In genomic region chr1:181016045-181016444, GRCm38 (mm10) we compare ENCODE assay signal across 8 mouse cellular contexts. TPM values are rescaled to one million over a fixed set of nuclear protein-coding genes. Genes with fewer than 3 reads are reported as not detected.
DNase-seq lines count a peak whose midpoint lies in the region; ATAC-seq and TF ChIP-seq lines count a peak whose summit lies in the region.

No protein-coding gene starts in this region.

- DNase-seq in kidney, adult 18-20 months = no peak
- no peak for DNase-seq in embryonic facial prominence, embryonic 10.5 days (ENCODE audit: low spot score)
- DNase-seq in embryo, embryonic 10.5 days (ENCODE audit: low spot score) = no peak
- no peak for DNase-seq in left cerebral cortex, adult 9 months (ENCODE audit: low spot score in 2 of 2)
- no peak for DNase-seq in spleen, adult 18-20 months

- no peak for TF ChIP-seq CTCF in intestine, postnatal 0 days (IDR thresholded peaks at IDR 0.05; ENCODE audit: low read depth)

- H3K4me3 ChIP-seq in kidney, embryonic 14.5 days (ENCODE audit: low read length) = no peak overlapping the region
- peak overlapping the region; percentile 70; the same call in 1 of the 2 replicates for H3K4me3 ChIP-seq in embryonic facial prominence, embryonic 10.5 days
- no peak overlapping the region for H3K4me3 ChIP-seq in intestine, postnatal 0 days (ENCODE audit: low read depth, low read length)
- peak overlapping the region; percentile 55; the same call in 1 of the 2 replicates for H3K4me3 ChIP-seq in midbrain, embryonic 16.5 days (ENCODE audit: low read depth, low read length)

- H3K27me3 ChIP-seq in kidney, embryonic 14.5 days (ENCODE audit: control insufficient read depth, insufficient read depth, low read length) = no peaks in the 10 kb centered on the region; the same call in 1 of the 2 replicates
- peaks cover 34% of the 10 kb centered on the region for H3K27me3 ChIP-seq in embryonic facial prominence, embryonic 10.5 days (replicated peaks; ENCODE audit: low read depth, poor library complexity, severe bottlenecking)
- H3K27me3 ChIP-seq in intestine, postnatal 0 days (replicated peaks; ENCODE audit: control insufficient read depth, insufficient read depth, low read length) = no peaks in the 10 kb centered on the region
- no peaks in the 10 kb centered on the region for H3K27me3 ChIP-seq in midbrain, embryonic 16.5 days (ENCODE audit: control insufficient read depth, insufficient read depth, low read depth, low read length)

- WGBS in kidney, embryonic 14.5 days = 79% methylated on average over 4 of the region's 4 CpGs
- 66% methylated on average over 4 of the region's 4 CpGs for WGBS in embryonic facial prominence, embryonic 10.5 days
- 74% methylated on average over 4 of the region's 4 CpGs for WGBS in intestine, postnatal 0 days
- WGBS in midbrain, embryonic 16.5 days = 80% methylated on average over 4 of the region's 4 CpGs

- no peak overlapping the region for H3K27ac ChIP-seq in kidney, embryonic 14.5 days (ENCODE audit: low read depth, low read length)
- H3K27ac ChIP-seq in embryonic facial prominence, embryonic 10.5 days (replicated peaks) = no peak overlapping the region
- peak overlapping the region; percentile 37; the same call in 1 of the 2 replicates for H3K27ac ChIP-seq in intestine, postnatal 0 days (ENCODE audit: low read depth, low read length)
- H3K27ac ChIP-seq in midbrain, embryonic 16.5 days (ENCODE audit: low read length) = peak overlapping the region; percentile 25; the same call in 1 of the 2 replicates

- H3K4me2 ChIP-seq in kidney, embryonic 14.5 days (replicated peaks; ENCODE audit: low read depth, low read length) = peak overlapping the region; percentile 99; the same call in 1 of the 2 replicates
- H3K4me2 ChIP-seq in intestine, postnatal 0 days (replicated peaks; ENCODE audit: low read depth) = no peak overlapping the region
- H3K4me2 ChIP-seq in midbrain, embryonic 16.5 days (ENCODE audit: low read length) = peak overlapping the region; percentile 98

- H3K9ac ChIP-seq in kidney, embryonic 14.5 days (ENCODE audit: low read depth, low read length) = peak overlapping the region; percentile 50; the same call in 1 of the 2 replicates
- no peak overlapping the region for H3K9ac ChIP-seq in intestine, postnatal 0 days (ENCODE audit: low read depth, low read length)
- H3K9ac ChIP-seq in midbrain, embryonic 16.5 days (ENCODE audit: low read depth, low read length) = no peak overlapping the region; the same call in 1 of the 2 replicates

- no peaks in the 10 kb centered on the region for H3K36me3 ChIP-seq in kidney, embryonic 14.5 days (ENCODE audit: control insufficient read depth, insufficient read depth, low read length)
- H3K36me3 ChIP-seq in embryonic facial prominence, embryonic 10.5 days (replicated peaks) = no peaks in the 10 kb centered on the region
- H3K36me3 ChIP-seq in intestine, postnatal 0 days (ENCODE audit: control insufficient read depth, insufficient read depth) = no peaks in the 10 kb centered on the region
- no peaks in the 10 kb centered on the region for H3K36me3 ChIP-seq in midbrain, embryonic 16.5 days (ENCODE audit: control insufficient read depth, insufficient read depth, low read length)

- no peak for ATAC-seq in kidney, embryonic 14.5 days (ENCODE audit: low FRiP score, low TSS enrichment)
- no peak for ATAC-seq in intestine, postnatal 0 days
- ATAC-seq in midbrain, embryonic 16.5 days = no peak

- H3K9me3 ChIP-seq in kidney, embryonic 14.5 days (ENCODE audit: control insufficient read depth, low read length) = no peaks in the 10 kb centered on the region
- H3K9me3 ChIP-seq in embryonic facial prominence, embryonic 10.5 days = no peaks in the 10 kb centered on the region
- no peaks in the 10 kb centered on the region for H3K9me3 ChIP-seq in intestine, postnatal 0 days (ENCODE audit: control insufficient read depth)
- no peaks in the 10 kb centered on the region for H3K9me3 ChIP-seq in midbrain, embryonic 16.5 days (replicated peaks; ENCODE audit: control insufficient read depth, low read length, poor library complexity, severe bottlenecking)

- peaks cover 9% of the 10 kb centered on the region; the same call in 1 of the 2 replicates for H3K4me1 ChIP-seq in kidney, embryonic 14.5 days (ENCODE audit: control insufficient read depth, insufficient read depth, low read length)
- peaks cover 21% of the 10 kb centered on the region for H3K4me1 ChIP-seq in embryonic facial prominence, embryonic 10.5 days
- 0 out of 2 replicates have a peak, but pooled peaks cover 3% of the 10 kb centered on the region for H3K4me1 ChIP-seq in intestine, postnatal 0 days (replicated peaks; ENCODE audit: control insufficient read depth, insufficient read depth, low read length)
- peaks cover 2% of the 10 kb centered on the region; the same call in 1 of the 2 replicates for H3K4me1 ChIP-seq in midbrain, embryonic 16.5 days (ENCODE audit: control insufficient read depth, insufficient read depth, low read length)

RNA-seq across cellular contexts. Expression of gene Ephx1, which starts 4.7 kb away (rescaled TPM):
- polyA plus RNA-seq in kidney, embryonic 14.5 days (2014; fragmentation: Nextera tagmentation; extraction: Ambion mirVana) = 2.8 and 3.8 TPM in 2 replicates
- 0.41 and 0.46 TPM in 2 replicates for polyA plus RNA-seq in embryonic facial prominence, embryonic 10.5 days (2016; fragmentation: Nextera tagmentation; extraction: Ambion mirVana)
- polyA plus RNA-seq in intestine, postnatal 0 days (2015; fragmentation: Nextera tagmentation; extraction: Ambion mirVana) = 4.3 and 4.9 TPM in 2 replicates
- polyA plus RNA-seq in midbrain, embryonic 16.5 days (2015; fragmentation: Nextera tagmentation; extraction: Ambion mirVana) = 5.7 and 8.2 TPM in 2 replicates

RNA-seq across cellular contexts. Expression of gene 9130409I23Rik, which starts 35.0 kb away (rescaled TPM):
- polyA plus RNA-seq in kidney, embryonic 14.5 days (2014; fragmentation: Nextera tagmentation; extraction: Ambion mirVana) = not detected in 2 replicates
- not detected in 2 replicates for polyA plus RNA-seq in embryonic facial prominence, embryonic 10.5 days (2016; fragmentation: Nextera tagmentation; extraction: Ambion mirVana)
- 0.09 TPM in 1 of 2 replicates, not detected in the other for polyA plus RNA-seq in intestine, postnatal 0 days (2015; fragmentation: Nextera tagmentation; extraction: Ambion mirVana)
- 0.17 TPM in 1 of 2 replicates, not detected in the other for polyA plus RNA-seq in midbrain, embryonic 16.5 days (2015; fragmentation: Nextera tagmentation; extraction: Ambion mirVana)

Comparison
In these comparisons a context has a peak if more than half of its experiments do, and no peak if none do; other contexts are left out.
1. H3K27ac ChIP-seq: peak in intestine, postnatal 0 days (single experiment) and midbrain, embryonic 16.5 days (single experiment); none in kidney, embryonic 14.5 days (single experiment) and embryonic facial prominence, embryonic 10.5 days (single experiment).
2. H3K4me3 ChIP-seq: peak in embryonic facial prominence, embryonic 10.5 days (single experiment) and midbrain, embryonic 16.5 days (single experiment); none in kidney, embryonic 14.5 days (single experiment) and intestine, postnatal 0 days (single experiment).